Mouse (Mus musculus) brain, embryonic 14.5 days (tissue): Measurements from ENCODE around the gene Ms4a7.
"Not testable (repeated sequence)": the region's sequence is repeated elsewhere in the genome, so short reads cannot be mapped to it uniquely, and the experiment has no call there.

Experiments used
- CTCF ChIP-seq: fragments of 200-500 bp; IDR thresholded peaks from 2 replicates; pipeline ENCODE4 v1.5.1; 2012; ENCODE audit warnings: inconsistent platforms, mild to moderate bottlenecking, moderate library complexity, borderline replicate concordance; ENCODE audit not compliant: insufficient read depth, insufficient read length; ENCODE audit errors: extremely low read depth
- POLR2A ChIP-seq: fragments of 200-500 bp; IDR thresholded peaks from 2 replicates; pipeline ENCODE4 v1.6.1; 2012; ENCODE audit warnings: mild to moderate bottlenecking, inconsistent platforms, borderline replicate concordance; ENCODE audit not compliant: poor library complexity, insufficient read depth, insufficient read length, severe bottlenecking; ENCODE audit errors: extremely low read depth

DNA sequence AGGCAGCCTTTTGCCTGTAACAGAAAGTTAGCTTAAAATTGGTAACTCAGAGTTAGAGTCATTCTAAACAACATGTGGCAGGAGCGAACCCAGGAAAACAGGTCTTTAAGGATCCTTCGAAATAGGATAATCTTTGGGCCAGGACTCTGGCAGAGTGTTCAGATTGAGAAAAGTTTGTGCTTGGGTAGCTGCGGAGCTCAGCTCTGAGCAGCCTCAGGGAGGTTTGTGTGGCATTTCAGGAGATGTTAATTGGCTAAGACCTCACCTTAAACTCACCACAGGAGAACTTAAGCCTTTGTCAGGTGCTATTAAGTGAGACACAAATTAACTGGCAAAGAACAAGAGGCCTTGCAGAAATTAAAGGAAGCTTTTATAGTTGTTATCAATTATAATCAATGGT is 42.3 kb downstream of the Ms4a7 start:
- TF ChIP-seq CTCF, POLR2A: not testable (repeated sequence)
